Mouse (Mus musculus) gastrocnemius, postnatal 4 days (tissue): Measurements from ENCODE around the gene Gpr39. TPM values are rescaled to one million over a fixed set of nuclear protein-coding genes. Genes with fewer than 3 reads are reported as not detected.

Source experiments
- DNase-seq, 2 experiments: peaks; one replicate each; pipeline ENCODE4 v3.0.0; 2021 to 2022; ENCODE audit warnings: low spot score in 2 of 2, mixed read lengths in 2 of 2
- total RNA-seq, 2 experiments: library from RNA; stranded (reverse); gene quantifications; 2 replicates each; pipeline ENCODE4 v1.2.3; 2021

Gpr39 gene
- total RNA-seq, 2 experiments from 2014 or later, result not detected

GRCm38 (mm10) chr1:125693541-125693940 lies 16.7 kb downstream of the Gpr39 start:
- DNase-seq, result no peak

- no peak for DNase-seq
Measured at GRCm38 (mm10) chr1:125694338-125694737, 17.5 kb downstream of the Gpr39 start.

- DNase-seq, result no peak
Measured at GRCm38 (mm10) chr1:125701101-125701590, 24.4 kb downstream of the Gpr39 start.

GRCm38 (mm10) chr1:125701773-125702172 lies 25.0 kb downstream of the Gpr39 start:
- no peak for DNase-seq

GRCm38 (mm10) chr1:125702326-125702725 lies 25.5 kb downstream of the Gpr39 start:
- no peak for DNase-seq

- DNase-seq, result no peak
Measured at GRCm38 (mm10) chr1:125705412-125705811, 28.6 kb downstream of the Gpr39 start.

- DNase-seq, result no peak
Measured at GRCm38 (mm10) chr1:125715286-125715685, 38.5 kb downstream of the Gpr39 start.

GRCm38 (mm10) chr1:125716241-125716640 lies 39.4 kb downstream of the Gpr39 start:
- DNase-seq, result no peak

GRCm38 (mm10) chr1:125717906-125718305 lies 41.1 kb downstream of the Gpr39 start:
- DNase-seq, result no peak

- no peak for DNase-seq
Measured at GRCm38 (mm10) chr1:125719127-125719526, 42.3 kb downstream of the Gpr39 start.

- no peak for DNase-seq
Measured at GRCm38 (mm10) chr1:125721104-125721758, 44.4 kb downstream of the Gpr39 start.

GRCm38 (mm10) chr1:125724304-125724703 lies 47.5 kb downstream of the Gpr39 start:
- no peak for DNase-seq

- DNase-seq, result no peak
Measured at GRCm38 (mm10) chr1:125729025-125729565, 52.3 kb downstream of the Gpr39 start.

- DNase-seq, result no peak
Measured at GRCm38 (mm10) chr1:125729731-125730536, 53.1 kb downstream of the Gpr39 start.

- DNase-seq, result no peak
Measured at GRCm38 (mm10) chr1:125730537-125730880, 53.7 kb downstream of the Gpr39 start.

- no peak for DNase-seq
Measured at GRCm38 (mm10) chr1:125731854-125732253, 55.1 kb downstream of the Gpr39 start.

- DNase-seq, result no peak
Measured at GRCm38 (mm10) chr1:125744766-125745165, 68.0 kb downstream of the Gpr39 start.

- no peak for DNase-seq
Measured at GRCm38 (mm10) chr1:125755335-125755996, 78.7 kb downstream of the Gpr39 start.

- DNase-seq, result peak in 1 of 2 experiments; percentile 50
Measured at GRCm38 (mm10) chr1:125759972-125760695, 83.3 kb downstream of the Gpr39 start.

- DNase-seq, result no peak
Measured at GRCm38 (mm10) chr1:125760696-125761025, 83.9 kb downstream of the Gpr39 start.

- DNase-seq, result no peak
Measured at GRCm38 (mm10) chr1:125762076-125762475, 85.3 kb downstream of the Gpr39 start.
